Mouse (Mus musculus): ENCODE measurements around the gene Olfr1135. TPM values are rescaled to one million over a fixed set of nuclear protein-coding genes. Genes with fewer than 3 reads are reported as not detected.

Gene Olfr1135
- not detected in 2 replicates for polyA plus RNA-seq (2012; rRNA removed)

GRCm38 (mm10) chr2:87673564-87673963 lies at the start of gene Olfr1135:
Gene Olfr1135, minus strand, starts transcription at chr2:87673664.
- no peak for DNase-seq (ENCODE audit: low spot score)

- DNase-seq (ENCODE audit: low spot score): no peak
Measured at GRCm38 (mm10) chr2:87713079-87713478, 39.6 kb upstream of the Olfr1135 start, which contains the start of gene Olfr1137. Gene Olfr1137, minus strand, starts transcription at chr2:87713179.

GRCm38 (mm10) chr2:87693847-87694246 lies 20.4 kb upstream of the Olfr1135 start, which contains the start of gene Olfr1136:
Gene Olfr1136, minus strand, starts transcription at chr2:87693947.
- DNase-seq (ENCODE audit: low spot score): no peak

- no peak for DNase-seq (ENCODE audit: low spot score)
Measured at GRCm38 (mm10) chr2:87658360-87658759, 15.1 kb downstream of the Olfr1135 start, which contains the start of gene Olfr1134. Gene Olfr1134, minus strand, starts transcription at chr2:87658460.

- no peak for DNase-seq (ENCODE audit: low spot score)
Measured at GRCm38 (mm10) chr2:87647274-87647673, 26.2 kb downstream of the Olfr1135 start, which contains the start of gene Olfr1133. Gene Olfr1133, minus strand, starts transcription at chr2:87647374.

- no peak for DNase-seq (ENCODE audit: low spot score)
Measured at GRCm38 (mm10) chr2:87642441-87642840, 31.0 kb downstream of the Olfr1135 start.

- DNase-seq (ENCODE audit: low spot score): no peak
Measured at GRCm38 (mm10) chr2:87637435-87637834, 36.0 kb downstream of the Olfr1135 start, which contains the start of gene Olfr1132. Gene Olfr1132, minus strand, starts transcription at chr2:87637535.

GRCm38 (mm10) chr2:87626804-87627203 lies 46.7 kb downstream of the Olfr1135 start, which contains the start of gene Olfr1131:
Gene Olfr1131, plus strand, starts transcription at chr2:87627104.
- no peak for DNase-seq (ENCODE audit: low spot score)

Other genes starting within 250 kb of the Olfr1135 start
- not detected in 2 replicates for gene Olfr1124, start 243.4 kb downstream of the Olfr1135 start, polyA plus RNA-seq (2012; rRNA removed)
- not detected in 2 replicates for gene Olfr1126, start 219.7 kb downstream of the Olfr1135 start, polyA plus RNA-seq (2012; rRNA removed)
- not detected in 2 replicates for gene Pramel7, start 176.6 kb downstream of the Olfr1135 start, polyA plus RNA-seq (2012; rRNA removed)
- gene Pramel6, start 167.1 kb downstream of the Olfr1135 start, polyA plus RNA-seq (2012; rRNA removed): not detected in 2 replicates
- not detected in 2 replicates for gene Olfr153, start 141.9 kb downstream of the Olfr1135 start, polyA plus RNA-seq (2012; rRNA removed)
- not detected in 2 replicates for gene Olfr1128, start 128.1 kb downstream of the Olfr1135 start, polyA plus RNA-seq (2012; rRNA removed)
- not detected in 2 replicates for gene Olfr1129, start 99.8 kb downstream of the Olfr1135 start, polyA plus RNA-seq (2012; rRNA removed)
- not detected in 2 replicates for gene Olfr1130, start 67.5 kb downstream of the Olfr1135 start, polyA plus RNA-seq (2012; rRNA removed)
- not detected in 2 replicates for gene Olfr1131, start 46.6 kb downstream of the Olfr1135 start, polyA plus RNA-seq (2012; rRNA removed)
- not detected in 2 replicates for gene Olfr1132, start 36.1 kb downstream of the Olfr1135 start, polyA plus RNA-seq (2012; rRNA removed)
- not detected in 2 replicates for gene Olfr1133, start 26.3 kb downstream of the Olfr1135 start, polyA plus RNA-seq (2012; rRNA removed)
- not detected in 2 replicates for gene Olfr1134, start 15.2 kb downstream of the Olfr1135 start, polyA plus RNA-seq (2012; rRNA removed)
- not detected in 2 replicates for gene Olfr1136, start 20.3 kb upstream of the Olfr1135 start, polyA plus RNA-seq (2012; rRNA removed)
- gene Olfr1137, start 39.5 kb upstream of the Olfr1135 start, polyA plus RNA-seq (2012; rRNA removed): not detected in 2 replicates
- not detected in 2 replicates for gene Olfr1138, start 66.3 kb upstream of the Olfr1135 start, polyA plus RNA-seq (2012; rRNA removed)
- not detected in 2 replicates for gene Olfr1140, start 70.1 kb upstream of the Olfr1135 start, polyA plus RNA-seq (2012; rRNA removed)
- not detected in 2 replicates for gene Olfr1141, start 80.3 kb upstream of the Olfr1135 start, polyA plus RNA-seq (2012; rRNA removed)
- gene Olfr152, start 105.8 kb upstream of the Olfr1135 start, polyA plus RNA-seq (2012; rRNA removed): not detected in 2 replicates
- gene Olfr1143, start 126.9 kb upstream of the Olfr1135 start, polyA plus RNA-seq (2012; rRNA removed): not detected in 2 replicates
- gene Olfr1145, start 136.2 kb upstream of the Olfr1135 start, polyA plus RNA-seq (2012; rRNA removed): not detected in 2 replicates
- not detected in 2 replicates for gene Olfr1148, start 156.9 kb upstream of the Olfr1135 start, polyA plus RNA-seq (2012; rRNA removed)
- gene Olfr1150-ps1, start 170.3 kb upstream of the Olfr1135 start, polyA plus RNA-seq (2012; rRNA removed): not detected in 2 replicates
- gene Olfr1151, start 182.2 kb upstream of the Olfr1135 start, polyA plus RNA-seq (2012; rRNA removed): not detected in 2 replicates
- not detected in 2 replicates for gene Olfr1152, start 192.8 kb upstream of the Olfr1135 start, polyA plus RNA-seq (2012; rRNA removed)
- not detected in 2 replicates for gene Olfr1153, start 221.3 kb upstream of the Olfr1135 start, polyA plus RNA-seq (2012; rRNA removed)
- gene Olfr1154, start 231.5 kb upstream of the Olfr1135 start, polyA plus RNA-seq (2012; rRNA removed): not detected in 2 replicates